Mouse (Mus musculus) left cerebral cortex, postnatal 36 days (tissue): ENCODE measurements at regions not wholly inside any gene's neighbourhood (a gene's known extent, or its start where the extent isn't known, plus 50 kb on each side); places are given as distances from the start of the nearest gene placed in this dataset.

Experiments used
- DNase-seq, 2 experiments: peaks; one replicate each; pipeline ENCODE4 v3.0.0; 2021 to 2022; ENCODE audit warnings: low spot score in 2 of 2, mixed read lengths in 1 of 2
- intact Hi-C: fragments of 180-260 bp; cut with DNase I; formaldehyde crosslinking; loops from one replicate; pipeline ENCODE4 v1.15.1; 2025

DNA sequence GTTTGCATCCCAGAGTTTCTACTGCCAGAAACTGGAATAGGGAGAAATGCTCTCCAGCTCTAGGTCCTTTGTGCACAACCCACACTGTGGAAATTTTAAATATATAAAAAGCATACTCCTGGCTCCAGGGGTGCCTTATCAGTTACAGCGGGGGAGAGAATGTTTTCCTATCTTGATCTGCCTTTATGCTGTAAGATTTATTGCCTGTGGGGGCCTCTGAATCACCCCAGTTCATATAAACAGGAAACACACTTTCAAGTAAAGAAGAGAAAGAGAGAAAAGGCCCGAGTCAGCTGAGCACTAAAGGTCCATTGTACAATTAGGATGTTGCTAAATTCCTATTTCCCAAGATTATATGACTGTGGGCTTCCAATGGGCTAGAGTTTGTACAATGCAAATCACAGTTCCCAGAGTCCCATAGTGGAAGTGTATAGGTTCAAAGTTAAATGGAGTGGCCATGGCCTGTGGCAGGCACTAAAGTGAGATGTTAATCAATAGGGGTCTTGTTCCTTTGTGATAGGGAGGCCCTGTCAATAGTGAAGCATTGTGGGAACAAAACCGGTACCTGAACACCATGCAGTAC is 258.9 kb upstream of the Cd180 start:
- no peak for DNase-seq
- intact Hi-C loops, result no loop called here

DNA sequence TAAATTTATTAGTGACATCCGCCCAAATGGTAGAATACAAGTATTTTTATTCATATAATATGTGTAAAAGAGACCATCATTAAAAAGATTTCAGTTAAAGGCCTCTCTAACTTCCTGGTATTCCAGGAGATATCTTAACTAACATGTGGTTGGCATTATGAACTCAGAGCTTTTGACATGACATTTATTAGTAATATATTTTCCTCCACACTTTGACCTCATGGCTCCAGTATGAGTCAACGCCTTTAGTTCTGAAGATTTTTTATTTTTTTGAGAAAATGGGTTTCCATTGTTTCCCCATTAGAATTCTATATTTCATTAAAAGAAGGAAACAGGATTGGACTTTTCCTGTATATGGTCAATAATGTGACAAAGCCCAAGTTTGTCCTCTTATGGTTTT is 250.7 kb upstream of the Cd180 start:
- DNase-seq, result no peak
- intact Hi-C loops, result no loop called here

DNA sequence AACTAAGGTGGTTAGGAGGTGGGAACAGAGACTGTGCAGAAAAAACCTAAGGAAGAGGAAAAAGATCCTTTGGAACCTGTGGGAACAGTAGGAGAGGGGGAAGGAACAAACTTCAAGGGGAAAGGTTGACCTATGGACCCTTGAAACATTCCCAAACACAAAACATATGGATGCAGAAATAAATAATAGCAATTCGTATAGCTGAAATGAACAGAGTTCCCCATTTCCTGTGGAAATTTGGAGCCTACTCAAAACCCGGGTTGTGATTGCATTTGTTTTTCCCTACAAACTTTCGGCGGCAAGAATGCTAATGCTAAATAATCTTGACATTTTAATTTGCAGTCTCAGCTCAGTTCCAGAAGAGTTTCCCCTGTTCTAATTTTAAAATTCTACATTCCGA is 246.0 kb upstream of the Cd180 start:
- intact Hi-C loops, result no loop called here
- no peak for DNase-seq

DNA sequence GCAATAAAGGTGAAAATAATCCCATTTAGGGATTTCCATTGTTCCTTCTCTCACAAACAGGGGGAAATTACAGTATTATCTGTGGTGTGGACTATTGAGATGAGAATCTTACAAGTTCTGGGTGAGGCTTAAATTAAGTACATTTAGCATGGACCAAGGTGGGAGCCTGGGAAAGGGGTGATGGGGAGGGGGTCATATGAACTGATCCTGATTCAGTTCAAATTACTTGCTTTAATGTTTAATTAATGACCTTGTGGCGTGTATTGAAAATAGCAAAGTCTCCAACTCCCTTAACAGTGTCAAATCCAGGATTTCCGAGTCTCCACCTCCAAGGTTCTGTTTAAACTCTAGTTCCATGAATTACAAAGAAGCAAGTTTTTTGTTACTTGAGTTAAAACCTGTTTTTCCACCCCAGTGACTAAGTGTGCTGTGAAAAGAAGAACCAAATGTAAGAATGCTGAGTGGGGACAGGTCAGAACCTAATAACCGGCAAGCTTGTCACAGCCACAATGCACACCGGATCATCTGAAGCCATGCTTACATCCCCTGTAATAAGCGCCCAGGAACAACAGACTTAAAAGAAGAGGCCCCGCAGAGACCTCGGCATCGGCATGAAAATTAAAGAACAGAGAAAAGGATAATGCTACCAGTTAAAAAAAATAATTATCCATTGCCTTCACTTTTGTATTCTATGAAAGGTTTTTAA is 243.8 kb upstream of the Cd180 start:
- intact Hi-C loops, result no loop called here
- no peak for DNase-seq

DNA sequence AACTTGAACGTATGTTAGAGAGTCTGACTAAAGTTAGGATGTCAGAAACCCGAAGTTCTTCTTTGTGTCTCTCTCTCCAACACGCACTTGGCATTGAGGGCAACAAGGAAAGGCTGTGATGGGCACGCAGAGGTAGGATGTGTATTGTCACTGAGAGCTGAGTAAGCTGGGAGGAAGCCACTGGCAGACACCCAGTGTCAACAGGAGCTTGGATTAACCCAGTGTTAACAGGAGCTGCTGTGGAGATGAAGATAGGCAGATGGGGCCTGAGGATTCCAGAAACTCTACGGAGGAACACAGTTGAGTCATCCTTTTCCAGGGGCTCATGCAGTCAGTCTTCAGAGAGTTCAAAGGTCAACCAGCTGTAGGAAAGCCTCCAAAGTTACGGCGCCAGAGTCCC is 242.2 kb upstream of the Cd180 start:
- no peak for DNase-seq
- intact Hi-C loops, result no loop called here

DNA sequence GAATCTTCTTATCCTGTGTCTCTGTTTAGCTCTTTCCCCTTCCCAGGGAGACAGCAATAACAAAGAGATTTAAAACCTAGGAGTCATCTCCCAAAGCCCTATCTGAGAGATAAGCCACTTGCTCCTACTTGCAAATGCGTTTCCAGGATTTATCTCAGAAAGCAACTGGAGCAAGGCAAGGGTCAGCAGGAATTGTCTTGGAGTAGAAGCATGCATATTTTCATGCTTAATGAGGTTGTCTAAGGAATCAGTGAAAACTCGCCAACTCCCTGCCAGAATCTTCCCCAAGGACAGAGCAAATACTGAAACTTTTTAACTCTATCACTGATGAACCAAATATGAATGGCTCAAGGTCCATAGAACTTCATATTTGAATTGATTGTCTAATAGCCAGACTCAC is 234.6 kb upstream of the Cd180 start:
- no peak for DNase-seq
- intact Hi-C loops, result no loop called here

DNA sequence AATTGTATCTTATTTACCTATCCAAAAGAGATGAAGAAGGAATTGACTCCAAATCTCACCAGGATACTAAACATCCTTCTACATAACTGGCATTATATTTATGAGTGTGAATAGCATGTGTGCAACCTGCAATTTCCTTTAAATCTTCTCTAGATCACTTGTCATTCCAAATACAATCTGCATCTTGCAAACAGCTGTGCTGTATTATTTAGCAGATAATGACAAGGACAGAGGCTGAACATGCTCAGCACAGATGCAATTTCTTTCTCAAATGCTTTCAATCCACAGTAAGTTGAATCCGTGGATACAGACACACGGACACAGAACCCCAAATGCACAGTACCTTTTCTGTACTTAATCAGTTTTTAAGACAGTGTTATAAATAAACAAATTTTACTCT is 229.4 kb upstream of the Cd180 start:
- intact Hi-C loops, result no loop called here
- no peak for DNase-seq

DNA sequence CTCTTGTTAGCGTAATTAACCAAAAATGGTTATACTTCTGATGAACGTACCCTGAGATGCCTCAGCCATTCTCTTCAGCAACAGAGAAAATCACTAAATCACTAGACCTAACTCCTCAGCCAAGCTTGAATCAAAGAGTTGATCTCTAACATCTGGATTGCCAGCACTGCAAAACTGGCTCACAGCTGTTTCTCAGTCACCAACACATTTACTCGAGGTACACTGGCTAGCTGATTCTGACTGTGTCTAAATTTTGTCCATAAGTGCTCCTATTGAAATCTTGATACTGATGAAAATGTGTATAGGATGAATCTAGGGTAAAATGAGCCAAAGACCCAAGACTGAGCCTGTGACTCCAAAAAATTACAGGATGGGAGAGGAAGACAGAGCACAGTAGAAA is 211.5 kb upstream of the Cd180 start:
- DNase-seq, result no peak
- intact Hi-C loops, result no loop called here

DNA sequence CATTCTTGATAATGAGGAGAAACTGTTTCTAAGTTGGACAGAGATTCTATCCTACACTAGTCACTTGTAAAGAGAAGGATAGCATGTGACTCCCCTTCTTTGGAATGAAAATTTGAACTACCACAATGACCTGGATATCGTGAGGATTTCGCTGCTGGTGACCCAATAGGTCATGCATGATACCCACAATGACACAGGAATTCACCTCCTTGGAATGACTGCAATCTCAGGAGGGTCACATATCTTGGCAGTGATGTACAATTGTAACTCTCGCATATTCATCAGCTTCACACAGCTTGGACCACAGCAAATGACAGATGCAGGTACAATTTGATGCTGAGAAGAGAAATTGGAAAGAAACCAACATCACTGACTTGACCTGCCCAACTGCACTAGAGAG is 210.9 kb upstream of the Cd180 start:
- intact Hi-C loops, result no loop called here
- no peak for DNase-seq

DNA sequence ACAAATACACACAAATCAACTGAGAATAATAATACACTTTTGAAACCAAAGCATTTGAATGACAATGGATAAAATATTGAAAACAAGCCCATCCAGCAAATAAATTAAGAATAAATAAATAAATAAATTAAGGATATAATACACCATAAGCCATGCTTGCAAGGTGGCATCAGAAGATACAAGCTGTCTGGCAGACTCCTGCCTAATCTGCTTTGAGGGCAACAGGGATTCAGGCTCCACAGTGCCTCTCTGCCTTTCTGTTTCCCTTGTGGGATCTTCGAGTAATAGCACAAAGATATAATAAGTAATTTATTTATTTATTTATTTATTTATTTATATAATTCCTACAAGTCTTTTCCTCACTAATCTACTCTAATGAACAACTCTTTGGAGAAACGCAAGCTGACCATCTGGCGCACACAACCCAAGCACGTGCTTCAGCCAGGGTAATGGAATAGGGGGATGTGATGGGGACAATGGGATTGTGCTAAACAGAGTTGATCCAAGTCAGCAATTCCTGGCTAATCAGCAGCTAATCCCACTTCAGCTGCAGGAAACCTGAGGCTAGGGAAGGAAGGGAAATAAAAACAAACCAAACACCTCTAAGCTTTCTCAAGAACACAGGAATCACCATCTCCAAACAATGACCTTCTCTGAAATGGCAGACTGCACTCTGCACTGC is 205.8 kb upstream of the Cd180 start:
- no peak for DNase-seq
- intact Hi-C loops, result no loop called here

DNA sequence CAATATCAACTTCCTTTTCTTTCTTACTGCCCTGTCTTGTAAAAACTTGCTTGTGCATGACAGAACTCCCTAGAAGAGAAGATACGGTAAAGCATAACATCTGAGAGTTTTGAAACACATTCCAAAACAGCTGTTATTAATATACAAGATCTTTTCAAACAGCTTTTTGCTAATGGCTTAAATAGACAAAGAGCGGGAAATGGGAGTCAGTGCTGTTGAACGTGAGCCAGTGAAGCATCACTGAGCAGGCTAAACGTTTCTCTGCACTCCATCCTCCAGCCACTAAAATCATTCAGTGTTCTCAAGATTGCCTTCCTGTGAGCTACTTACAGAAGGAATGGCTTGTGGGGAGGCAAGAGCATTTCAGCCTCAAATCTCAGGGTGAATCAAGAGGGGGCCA is 202.0 kb upstream of the Cd180 start:
- DNase-seq, result no peak
- intact Hi-C loops, result no loop called here

DNA sequence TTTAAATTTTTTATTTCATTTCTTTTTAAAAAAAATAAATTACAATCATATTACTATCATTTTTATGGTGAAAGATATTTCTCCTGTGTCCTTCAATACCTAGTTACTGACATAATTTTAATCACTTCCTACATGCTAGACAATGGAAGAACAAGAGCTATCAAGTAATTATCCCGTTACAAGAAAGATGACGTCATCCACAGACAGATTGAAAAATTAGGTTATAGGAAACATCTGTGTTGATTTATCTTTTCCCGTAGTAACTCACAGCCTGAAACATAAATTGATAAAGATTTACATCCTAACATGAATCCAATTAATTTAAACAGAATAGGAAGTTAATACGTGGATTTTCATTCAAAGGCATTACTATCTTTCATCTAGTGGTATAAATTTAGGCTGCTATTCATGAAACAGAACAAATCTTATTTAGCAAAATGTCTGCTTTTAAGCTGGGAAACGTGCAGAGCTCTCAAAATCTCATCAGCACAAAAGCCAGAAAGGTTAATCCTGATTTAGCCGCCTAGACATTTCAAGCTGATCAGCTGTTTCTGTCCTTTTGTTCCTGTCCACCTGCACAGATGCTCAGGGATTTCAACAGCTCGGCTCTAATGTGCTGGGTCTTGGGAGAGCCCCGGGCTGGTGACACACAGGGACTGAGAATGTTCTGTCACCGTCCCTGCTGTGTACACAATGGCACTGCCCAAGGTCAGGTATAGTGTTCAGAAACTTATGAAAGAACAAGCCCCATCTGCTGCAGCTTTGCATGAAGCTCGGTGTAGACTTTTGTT is 189.0 kb upstream of the Cd180 start:
- DNase-seq, result no peak
- intact Hi-C loops, result no loop called here

DNA sequence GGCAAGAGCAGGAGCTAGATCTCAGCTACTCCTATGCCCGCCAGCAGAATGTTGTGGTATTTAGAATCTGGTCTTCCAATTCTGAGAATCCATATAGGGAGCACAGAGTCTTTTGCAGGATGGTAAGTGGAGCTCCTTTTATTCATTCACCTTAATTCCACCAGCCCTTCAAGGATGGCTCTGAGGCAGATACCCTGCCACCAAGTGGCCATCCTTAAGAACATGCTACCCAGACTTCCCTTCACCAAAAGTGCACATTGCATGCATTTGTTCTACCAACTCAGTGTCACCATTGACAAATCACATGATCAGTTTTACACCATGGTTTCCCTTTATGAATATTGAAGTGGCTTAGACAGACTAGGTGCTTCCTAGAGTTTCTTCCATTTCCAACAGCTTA is 186.1 kb upstream of the Cd180 start:
- intact Hi-C loops, result loop anchor here (5.0 kb wide), 1 partner anchor 770 kb away; no protein-coding TSS in a partner anchor
- no peak for DNase-seq

DNA sequence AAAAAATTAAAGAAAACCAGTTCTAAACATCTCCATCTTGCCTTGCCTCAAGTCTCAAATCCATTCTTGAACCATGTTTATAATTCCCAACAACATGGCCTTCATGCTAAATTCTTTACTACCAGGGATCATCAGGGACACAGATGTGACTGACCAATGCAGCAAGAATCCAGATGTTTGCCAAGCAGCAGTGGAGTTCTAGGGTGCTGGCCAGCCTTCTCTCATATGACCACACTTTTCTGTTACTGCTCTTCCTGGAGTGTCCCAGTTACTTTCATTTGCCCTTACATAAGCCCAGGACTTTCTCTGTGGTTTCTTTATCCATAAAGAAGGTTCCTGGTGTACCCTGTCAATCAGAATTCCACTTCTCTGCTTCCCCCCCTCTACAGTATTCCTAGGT is 185.4 kb upstream of the Cd180 start:
- DNase-seq, result no peak
- intact Hi-C loops, result loop anchor here (5.0 kb wide), 1 partner anchor 771 kb away; no protein-coding TSS in a partner anchor

DNA sequence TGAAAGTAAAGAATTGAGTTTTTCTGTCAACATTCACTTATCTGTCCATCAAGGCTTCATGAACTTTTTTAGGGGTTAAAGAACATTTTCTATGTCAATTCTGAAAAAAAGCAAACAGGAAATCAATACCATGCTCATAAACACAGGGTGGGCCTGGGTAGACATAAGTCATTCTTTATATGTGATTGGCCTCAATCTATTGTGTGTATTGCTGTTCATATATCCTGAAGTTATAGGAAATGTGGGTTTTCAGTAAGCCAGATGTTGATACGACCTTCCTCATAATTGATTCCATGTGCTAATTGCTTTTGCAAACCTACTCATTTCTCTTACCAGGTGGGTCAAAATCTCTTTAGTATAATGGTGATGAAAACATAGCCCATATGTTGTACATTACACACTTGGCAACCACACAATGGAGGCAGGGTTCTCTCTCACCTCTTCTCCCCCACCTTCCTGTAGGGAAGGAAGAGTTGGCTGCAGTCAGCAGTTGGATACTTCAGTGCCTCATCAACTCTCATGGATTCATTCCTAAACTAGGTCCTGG is 182.6 kb upstream of the Cd180 start:
- DNase-seq, result no peak
- intact Hi-C loops, result no loop called here

DNA sequence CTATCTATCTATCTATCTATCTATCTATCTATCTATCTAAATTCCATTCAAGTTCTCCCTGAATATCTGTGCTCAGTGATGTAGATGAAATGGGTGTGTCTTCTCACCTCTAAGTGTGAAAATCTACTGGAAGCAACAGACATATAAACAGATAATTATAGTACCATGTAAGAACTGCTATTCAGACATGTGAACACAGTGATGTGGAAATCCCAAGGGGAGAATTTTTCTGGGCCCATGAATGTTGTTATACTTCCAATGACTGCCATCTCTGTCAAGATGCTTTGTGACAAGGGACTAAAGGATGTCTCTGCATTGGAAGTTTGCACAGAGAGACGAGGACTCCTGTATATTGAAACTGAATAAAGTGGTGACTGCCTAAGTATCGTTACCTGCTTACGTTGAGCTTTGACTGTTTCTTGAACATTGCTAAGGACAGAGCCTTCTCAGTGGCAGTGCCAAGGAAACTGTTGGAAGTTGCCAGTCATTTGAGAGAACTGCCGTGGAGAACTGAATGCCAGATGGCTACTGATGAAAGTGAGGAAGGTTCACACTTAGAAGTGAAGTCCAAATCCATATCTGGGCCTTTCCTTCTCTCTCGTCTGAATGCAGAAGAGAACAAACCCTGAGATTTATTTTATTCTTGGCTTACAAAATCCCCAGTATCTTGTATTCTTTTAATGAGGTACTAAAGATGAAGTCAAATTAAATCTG is 175.0 kb upstream of the Cd180 start:
- DNase-seq, result no peak
- intact Hi-C loops, result no loop called here

DNA sequence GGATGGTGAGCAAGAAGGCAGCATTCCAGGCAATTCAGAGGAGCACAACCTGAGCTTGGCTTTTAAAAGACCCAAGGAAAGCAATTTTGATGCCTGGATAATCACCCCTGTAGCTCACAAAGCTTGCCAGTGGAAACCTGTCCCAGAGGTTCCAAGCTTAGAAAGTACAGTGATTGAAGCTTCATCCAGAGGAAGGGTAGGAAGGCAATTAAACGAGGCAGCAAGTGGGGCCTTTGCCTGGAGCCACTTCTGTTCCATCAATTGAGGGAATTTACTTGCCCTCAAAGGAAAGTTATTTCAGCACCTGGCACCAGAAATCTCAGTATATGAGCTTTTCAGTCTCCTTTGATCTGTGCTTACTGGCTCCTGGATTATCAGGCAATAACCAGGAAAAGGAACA is 171.9 kb upstream of the Cd180 start:
- no peak for DNase-seq
- intact Hi-C loops, result no loop called here

DNA sequence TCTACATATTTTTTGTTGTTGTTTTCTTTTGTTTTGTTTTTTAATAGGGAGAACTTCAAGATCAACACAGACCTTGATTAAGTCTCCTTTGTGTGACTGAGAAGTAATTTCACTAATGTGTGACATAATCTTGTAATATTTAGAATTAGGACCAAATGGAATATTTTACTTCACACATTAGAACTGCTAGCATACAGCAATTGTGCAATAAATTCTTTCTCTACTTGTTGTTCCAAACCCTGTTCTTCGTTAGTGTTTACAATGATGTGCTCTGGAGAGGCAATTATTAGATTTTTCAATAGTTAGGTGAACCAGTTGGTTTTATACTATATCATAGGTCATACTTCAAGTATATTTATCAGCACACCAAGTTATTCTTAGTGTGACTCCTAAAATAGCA is 171.3 kb upstream of the Cd180 start:
- DNase-seq, result no peak
- intact Hi-C loops, result no loop called here

DNA sequence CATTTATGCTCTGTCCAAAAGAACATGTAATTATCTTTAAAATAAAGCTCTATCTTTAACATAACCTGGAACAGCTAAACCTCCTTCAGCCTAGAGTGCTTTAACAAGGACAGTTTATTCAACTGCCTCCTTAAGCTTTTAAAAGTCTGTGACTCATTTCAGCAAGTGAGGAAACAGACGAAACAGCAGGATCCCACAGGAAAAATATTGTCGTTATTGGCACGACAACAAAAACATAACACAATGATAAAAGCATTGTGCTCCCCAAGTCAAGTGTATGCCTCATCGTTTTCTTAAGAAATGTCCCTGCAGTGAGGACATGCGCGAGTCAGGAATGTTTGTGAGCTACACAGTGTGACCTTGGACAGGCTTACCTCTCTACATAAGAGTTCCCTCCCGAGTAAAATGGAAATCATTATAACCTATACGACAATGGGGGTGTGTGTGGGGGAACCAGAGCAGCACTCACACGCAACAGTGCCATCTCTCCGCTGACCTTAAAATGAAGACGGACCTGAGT is 166.7 kb upstream of the Cd180 start:
- DNase-seq, result no peak
- intact Hi-C loops, result no loop called here
